Mouse (Mus musculus) small intestine, adult 2 months (tissue): ENCODE measurements around the gene Hoxa9. TPM values are rescaled to one million over a fixed set of nuclear protein-coding genes. Genes with fewer than 3 reads are reported as not detected.

ENCODE experiments used
- H3K27ac ChIP-seq: fragments of 200-500 bp; 2 replicates; pipeline ENCODE4 v1.5.1; 2012; ENCODE audit warnings: low read depth, low read length, control low read depth, inconsistent platforms; ENCODE audit not compliant: insufficient read depth
- H3K27me3 ChIP-seq: fragments of 200-500 bp; 2 replicates; pipeline ENCODE4 v1.6.1; 2012; ENCODE audit warnings: mild to moderate bottlenecking, moderate library complexity, low read length, inconsistent platforms; ENCODE audit not compliant: control insufficient read depth, insufficient read depth
- H3K36me3 ChIP-seq: fragments of 200-500 bp; 2 replicates; pipeline ENCODE4 v1.6.1; 2012; ENCODE audit warnings: mild to moderate bottlenecking, low read length, control low read depth, inconsistent platforms; ENCODE audit not compliant: control insufficient read depth, insufficient read depth
- H3K4me1 ChIP-seq: fragments of 200-500 bp; 2 replicates; pipeline ENCODE4 v1.6.1; 2012; ENCODE audit warnings: low read length, inconsistent platforms, mixed read lengths; ENCODE audit not compliant: control insufficient read depth, insufficient read depth, insufficient read length
- H3K4me3 ChIP-seq: fragments of 200-500 bp; 2 replicates; pipeline ENCODE4 v1.5.1; 2012; ENCODE audit warnings: low read depth, mild to moderate bottlenecking, control low read depth, inconsistent platforms, low read length, moderate library complexity
- CTCF ChIP-seq: fragments of 200-500 bp; IDR thresholded peaks from 2 replicates; pipeline ENCODE4 v1.5.1; 2012; ENCODE audit warnings: low read depth, mild to moderate bottlenecking, control low read depth, inconsistent platforms, low read length, moderate library complexity, mixed read lengths; ENCODE audit not compliant: insufficient replicate concordance, insufficient read length; ENCODE audit errors: extremely low read depth
- POLR2A ChIP-seq: fragments of 200-500 bp; IDR thresholded peaks from 2 replicates; pipeline ENCODE4 v1.6.1; 2012; ENCODE audit warnings: low read depth, mild to moderate bottlenecking, control low read depth, inconsistent platforms, low read length, moderate library complexity
- WGBS: fragments of 180-500 bp; shearing (Covaris S2); methylation state at CpG from one replicate; pipeline ENCODE4 v1.1.7; 2018; 5-methylcytosine and 5-hydroxymethylcytosine counted together
- polyA plus RNA-seq: library from polyadenylated mRNA; depleted of rRNA; stranded (reverse); fragments of >200 nt; gene quantifications from 2 replicates; pipeline ENCODE4 v1.2.3, GENCODE M21; 2012

Gene Hoxa9
- polyA plus RNA-seq, 1 experiment = not detected

DNA sequence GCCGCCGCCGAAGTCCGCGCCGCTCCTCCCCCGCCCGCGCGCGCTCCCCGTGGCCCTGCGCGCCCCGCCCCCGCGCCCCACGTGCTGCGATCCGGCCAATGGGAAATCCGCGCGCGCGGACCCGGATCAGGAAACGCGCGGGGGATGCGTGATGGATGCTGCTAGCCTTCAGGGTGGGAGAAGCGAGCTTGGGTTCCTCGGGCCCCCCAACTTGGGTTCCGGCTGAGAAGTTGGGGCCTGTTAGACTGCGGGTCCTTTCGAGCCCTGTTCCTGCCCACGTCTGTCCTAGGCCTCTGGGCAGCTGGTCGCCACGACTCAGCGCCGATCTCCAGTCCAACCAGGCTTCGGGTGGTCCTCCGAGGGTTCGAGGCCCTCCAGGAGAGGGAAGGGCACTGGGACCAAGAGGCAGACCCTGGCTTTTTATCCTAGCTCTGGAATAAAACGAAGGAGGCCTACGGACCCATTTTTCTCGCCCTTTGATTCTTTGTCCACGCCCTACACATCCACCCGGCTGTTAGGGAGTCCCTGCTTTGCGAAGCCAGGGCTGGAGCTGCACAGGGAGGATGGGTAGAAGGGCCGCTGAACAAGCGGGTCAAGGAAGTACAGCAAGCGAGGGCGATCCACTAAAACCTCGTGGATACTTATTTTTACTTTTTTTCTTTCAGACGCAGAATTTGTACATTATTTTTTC is 38.9 kb downstream of the Hoxa9 start:
- H3K36me3 ChIP-seq = no peaks in the 10 kb centered on the region
- 2% methylated on average over 42 of the region's 55 CpGs for WGBS
- H3K4me3 ChIP-seq = peak overlapping the region; percentile 99
- H3K4me1 ChIP-seq = peaks cover 5% of the 10 kb centered on the region
- H3K27ac ChIP-seq = peak overlapping the region; percentile 53
- peaks cover 27% of the 10 kb centered on the region for H3K27me3 ChIP-seq
- TF ChIP-seq POLR2A (peak; percentile 55; the same call in 1 of the 2 replicates), CTCF (no peak)

DNA sequence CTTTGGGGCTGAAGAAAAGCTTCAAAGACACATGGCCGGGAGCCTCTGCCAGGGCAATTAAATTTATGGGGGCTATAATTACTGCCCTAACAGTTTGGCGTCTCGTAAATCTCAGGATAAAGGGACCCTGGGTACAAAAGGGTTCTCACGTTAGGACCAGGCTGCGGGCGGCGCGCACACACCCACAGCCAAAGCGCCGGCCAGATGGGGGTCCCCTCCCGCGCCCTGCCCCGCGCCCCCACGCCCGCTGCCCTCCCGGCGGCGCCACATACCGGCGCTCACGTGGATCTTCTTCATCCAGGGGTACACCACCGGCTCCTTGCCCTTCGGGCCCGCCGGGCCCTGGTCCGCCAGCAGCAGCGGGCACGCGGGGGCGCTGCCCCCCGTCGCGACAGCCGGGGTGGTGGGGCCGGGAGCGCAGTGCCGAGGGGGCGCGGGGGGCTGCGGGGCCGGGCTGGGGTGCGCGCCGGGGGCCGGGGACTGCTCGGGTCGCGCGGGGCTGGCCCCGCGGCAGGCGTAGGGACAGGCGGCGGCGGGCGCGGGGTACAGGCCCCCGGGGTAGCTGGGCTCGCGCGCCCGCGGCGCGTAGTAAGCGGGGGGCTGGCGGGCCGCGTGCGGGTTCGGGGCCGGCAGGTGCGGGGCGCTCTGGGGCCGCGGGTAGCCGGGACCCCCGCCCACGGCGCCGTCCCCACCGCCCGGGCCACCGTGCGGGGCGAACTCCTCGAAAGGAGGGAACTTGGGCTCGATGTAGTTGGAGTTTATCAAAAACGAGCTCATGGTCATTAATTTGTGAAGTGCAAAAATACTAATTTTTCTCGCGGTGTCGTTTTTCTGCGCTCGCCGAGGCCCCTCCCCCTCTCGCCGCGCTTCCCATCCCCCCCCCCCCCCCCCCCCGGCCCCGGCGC is 39.7 kb downstream of the Hoxa9 start, which contains the start of gene Hoxa4:
Hoxa4 (minus strand) TSS at position 848 of the 905 bp plus-strand sequence.
- Histone ChIP-seq H3K4me1 (peaks cover 5% of the 10 kb centered on the region), H3K27me3 (peaks cover 30% of the 10 kb centered on the region), H3K4me3 (peak within 1 kb of the TSS; percentile 99), H3K36me3 (no peaks in the 10 kb centered on the region), H3K27ac (peak within 1 kb of the TSS; percentile 53)
- no peak for TF ChIP-seq POLR2A
- TF ChIP-seq CTCF = no peak
- WGBS = 10% methylated on average over 92 of the region's 102 CpGs

DNA sequence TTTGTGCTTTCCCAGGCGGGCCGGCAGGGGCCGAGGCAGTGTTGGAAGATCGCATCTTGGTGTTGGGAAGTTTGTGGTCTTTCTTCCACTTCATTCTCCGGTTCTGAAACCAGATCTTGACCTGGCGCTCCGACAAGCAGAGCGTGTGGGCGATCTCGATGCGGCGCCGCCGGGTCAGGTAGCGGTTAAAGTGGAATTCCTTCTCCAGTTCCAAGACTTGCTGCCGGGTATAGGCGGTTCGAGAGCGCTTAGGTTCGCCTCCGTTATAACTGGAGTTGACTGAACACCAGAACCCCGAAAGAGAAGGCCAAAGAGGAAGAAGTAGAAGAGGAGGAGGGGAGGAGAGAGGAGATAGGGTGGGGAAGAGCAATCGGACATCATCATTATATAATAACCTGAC is 40.5 kb downstream of the Hoxa9 start:
- Histone ChIP-seq H3K36me3 (no peaks in the 10 kb centered on the region), H3K4me1 (peaks cover 5% of the 10 kb centered on the region), H3K27me3 (peaks cover 37% of the 10 kb centered on the region), H3K27ac (peak overlapping the region; percentile 36), H3K4me3 (peak overlapping the region; percentile 31; the same call in 1 of the 2 replicates)
- 17% methylated on average over 23 of the region's 23 CpGs for WGBS
- no peak for TF ChIP-seq POLR2A
- TF ChIP-seq CTCF = no peak

DNA sequence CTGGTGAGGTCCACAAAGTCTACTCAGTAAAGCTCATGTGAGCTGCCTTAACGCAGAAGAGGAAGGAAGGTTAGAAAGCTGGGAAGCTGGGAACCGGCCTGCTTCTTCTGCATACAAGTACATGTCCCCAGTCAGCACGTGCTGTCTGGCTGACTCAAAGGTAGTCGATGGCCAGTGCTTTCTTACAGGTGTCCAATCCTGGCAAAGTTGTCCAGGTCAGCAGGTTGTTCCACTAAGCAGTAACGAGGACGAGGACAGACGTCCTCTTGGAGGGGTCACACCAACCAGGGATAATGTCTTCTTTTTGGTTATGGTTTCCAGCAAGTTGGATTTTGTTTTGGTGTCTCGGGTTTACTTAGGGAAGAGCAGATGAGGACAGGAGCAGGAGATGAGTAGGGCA is 41.0 kb downstream of the Hoxa9 start:
- peaks cover 5% of the 10 kb centered on the region for H3K4me1 ChIP-seq
- TF ChIP-seq POLR2A = no peak
- no peak for TF ChIP-seq CTCF
- peak overlapping the region; percentile 36 for H3K27ac ChIP-seq
- peaks cover 41% of the 10 kb centered on the region for H3K27me3 ChIP-seq
- no peak overlapping the region for H3K4me3 ChIP-seq
- WGBS = 60% methylated on average over 8 of the region's 8 CpGs
- H3K36me3 ChIP-seq = no peaks in the 10 kb centered on the region

DNA sequence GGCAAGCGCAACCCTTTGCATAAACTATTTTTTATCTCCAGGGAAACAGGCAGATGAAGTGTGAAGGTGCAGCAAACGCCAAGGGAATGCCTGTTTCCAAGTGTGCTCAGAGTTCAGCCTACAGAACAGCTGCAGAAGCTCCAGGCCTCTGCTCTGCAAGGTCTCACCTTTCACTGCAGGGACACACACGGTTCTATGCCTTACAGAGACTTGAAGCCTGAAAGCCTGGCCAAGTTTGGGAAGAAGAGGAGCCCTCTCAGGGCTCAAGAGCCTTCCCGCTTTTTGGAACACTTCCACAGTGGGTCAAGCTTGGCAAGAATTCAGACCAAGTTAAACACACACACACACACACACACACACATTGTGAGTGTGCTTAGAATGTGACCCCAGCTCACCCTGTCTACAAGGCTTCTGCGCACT is 41.7 kb downstream of the Hoxa9 start:
- Histone ChIP-seq H3K27ac (0 out of 2 replicates have a peak overlapping the region, but pooled peaks have one; percentile 21), H3K4me3 (no peak overlapping the region), H3K4me1 (peaks cover 9% of the 10 kb centered on the region), H3K36me3 (no peaks in the 10 kb centered on the region), H3K27me3 (peaks cover 39% of the 10 kb centered on the region)
- no peak for TF ChIP-seq POLR2A
- TF ChIP-seq CTCF = no peak
- WGBS = 42% methylated on average over 5 of the region's 5 CpGs

DNA sequence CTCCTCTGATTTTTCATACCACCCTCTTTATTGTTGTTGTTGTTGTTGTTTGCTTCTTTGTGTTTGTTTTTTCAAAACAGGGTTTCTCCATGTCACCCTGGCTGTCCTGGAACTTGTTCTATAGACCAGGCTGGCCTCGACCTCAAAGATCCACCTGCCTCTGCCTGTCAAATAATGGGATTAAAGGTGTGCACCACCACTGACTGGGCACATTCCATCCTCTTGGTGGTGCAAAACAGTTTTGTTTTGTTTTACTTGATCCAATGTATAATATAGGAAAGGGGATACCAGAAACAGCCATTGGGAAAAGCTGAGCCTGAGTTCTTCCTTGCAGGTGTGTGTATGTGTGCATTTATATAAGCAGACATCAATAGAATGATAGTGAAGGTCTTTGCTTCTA is 44.4 kb downstream of the Hoxa9 start:
- H3K27me3 ChIP-seq = peaks cover 31% of the 10 kb centered on the region
- H3K4me3 ChIP-seq = no peak overlapping the region
- WGBS = 67% methylated on average over 1 of the region's 1 CpGs
- no peaks in the 10 kb centered on the region for H3K36me3 ChIP-seq
- H3K27ac ChIP-seq = no peak overlapping the region
- TF ChIP-seq POLR2A (no peak), CTCF (no peak)
- peaks cover 12% of the 10 kb centered on the region for H3K4me1 ChIP-seq

DNA sequence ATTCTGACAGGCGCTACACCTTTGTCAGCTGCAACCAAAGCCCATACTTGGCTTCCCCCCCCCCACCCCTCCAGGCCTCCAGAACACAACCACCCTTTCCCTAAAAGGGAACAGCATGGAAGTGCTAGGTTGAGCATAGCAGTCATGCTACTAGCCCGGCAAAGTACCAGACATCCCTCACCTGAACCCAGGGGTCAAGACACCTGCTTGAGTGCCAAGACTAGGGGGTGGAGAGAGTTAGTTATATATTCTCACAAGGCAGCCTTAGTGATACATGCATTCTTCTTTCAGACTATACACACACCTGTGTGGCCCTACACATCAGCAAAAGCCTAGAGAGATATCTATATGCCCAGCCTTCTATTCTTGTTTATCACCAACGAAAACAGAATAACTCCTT is 45.1 kb downstream of the Hoxa9 start:
- 61% methylated on average over 3 of the region's 3 CpGs for WGBS
- TF ChIP-seq POLR2A = no peak
- TF ChIP-seq CTCF = no peak
- no peak overlapping the region for H3K27ac ChIP-seq
- H3K4me3 ChIP-seq = no peak overlapping the region
- H3K36me3 ChIP-seq = no peaks in the 10 kb centered on the region
- peaks cover 12% of the 10 kb centered on the region for H3K4me1 ChIP-seq
- peaks cover 25% of the 10 kb centered on the region for H3K27me3 ChIP-seq
